Mouse (Mus musculus) MEL (cell line): ENCODE data around the gene Adcy7. TPM values are rescaled to one million over a fixed set of nuclear protein-coding genes. Genes with fewer than 3 reads are reported as not detected.

ENCODE experiments used
- DNase-seq: peaks from one replicate; pipeline ENCODE4 v3.0.0; 2011; ENCODE audit warnings: low read depth, low spot score
- H3K27ac ChIP-seq: 2 replicates; pipeline ENCODE4 v1.5.1; 2012; ENCODE audit warnings: low read depth, mild to moderate bottlenecking, control low read depth, low read length, moderate library complexity; ENCODE audit not compliant: control insufficient read depth
- H3K27me3 ChIP-seq, 2 experiments: fragments of 150-350 bp in 1 of 2; sonication (generic) in 1 of 2; 2 replicates each; pipeline ENCODE4 v1.6.1; 2012; ENCODE audit warnings: low read length in 2 of 2, mild to moderate bottlenecking in 2 of 2, improper control_type of control experiment in 1 of 2, moderate library complexity in 1 of 2; ENCODE audit not compliant: insufficient read depth in 2 of 2, control insufficient read depth in 1 of 2
- H3K36me3 ChIP-seq, 2 experiments: 2 replicates each; pipeline ENCODE4 v1.6.1; 2012 to 2014; ENCODE audit warnings: low read length in 2 of 2, improper control_type of control experiment in 1 of 2, inconsistent platforms in 1 of 2, mild to moderate bottlenecking in 1 of 2; ENCODE audit not compliant: insufficient read depth in 2 of 2, control insufficient read depth in 1 of 2
- H3K4me1 ChIP-seq, 2 experiments: fragments of 150-350 bp in 1 of 2; sonication (generic) in 1 of 2; 2 replicates each; pipeline ENCODE4 v1.6.1; 2012; ENCODE audit warnings: low read length in 2 of 2, improper control_type of control experiment in 1 of 2, mild to moderate bottlenecking in 1 of 2; ENCODE audit not compliant: insufficient read depth in 2 of 2, control insufficient read depth in 1 of 2
- H3K4me3 ChIP-seq, 2 experiments: fragments of 150-350 bp in 1 of 2; sonication (generic) in 1 of 2; 2 replicates each; pipeline ENCODE4 v1.5.1; 2012; ENCODE audit warnings: low read depth in 2 of 2, low read length in 2 of 2, mild to moderate bottlenecking in 2 of 2, moderate library complexity in 2 of 2, control low read depth in 1 of 2, improper control_type of control experiment in 1 of 2; ENCODE audit not compliant: control insufficient read depth in 1 of 2, insufficient read depth in 1 of 2
- H3K79me2 ChIP-seq: 2 replicates; pipeline ENCODE4 v1.6.1; 2012; ENCODE audit warnings: mild to moderate bottlenecking, low read length, moderate library complexity; ENCODE audit not compliant: control insufficient read depth, poor library complexity, insufficient read depth
- H3K9ac ChIP-seq: 2 replicates; pipeline ENCODE4 v1.6.1; 2012; ENCODE audit warnings: low read depth, mild to moderate bottlenecking, control low read depth, low read length, moderate library complexity; ENCODE audit not compliant: control insufficient read depth, poor library complexity, severe bottlenecking
- H3K9me3 ChIP-seq: fragments of 150-350 bp; sonication (generic); replicated peaks from 2 replicates; pipeline ENCODE4 v1.6.1; 2012; ENCODE audit warnings: mild to moderate bottlenecking, low read length, improper control_type of control experiment, moderate library complexity; ENCODE audit not compliant: insufficient read depth
- BHLHE40 ChIP-seq: IDR thresholded peaks from 2 replicates; pipeline ENCODE4 v1.6.1; 2012; ENCODE audit warnings: low read depth, mild to moderate bottlenecking, inconsistent platforms, low read length, improper control_type of control experiment, borderline replicate concordance
- CTCF ChIP-seq, 3 experiments: IDR thresholded peaks in 2 of 3; conservative IDR thresholded peaks in 1 of 3; 2 replicates each; pipeline ENCODE4 v1.5.1; 2011 to 2012; ENCODE audit warnings: low read length in 3 of 3, low read depth in 2 of 3, mild to moderate bottlenecking in 2 of 3, improper control_type of control experiment in 1 of 3, inconsistent platforms in 1 of 3, mixed read lengths in 1 of 3, moderate library complexity in 1 of 3; ENCODE audit not compliant: control insufficient read depth in 1 of 3, insufficient read depth in 1 of 3, poor library complexity in 1 of 3, severe bottlenecking in 1 of 3
- E2F4 ChIP-seq: IDR thresholded peaks from 2 replicates; pipeline ENCODE4 v1.6.1; 2011; ENCODE audit warnings: low read depth, low read length, improper control_type of control experiment, borderline replicate concordance
- GABPA ChIP-seq: IDR thresholded peaks from 2 replicates; pipeline ENCODE4 v1.6.1; 2012; ENCODE audit warnings: low read depth, mild to moderate bottlenecking, inconsistent platforms, low read length, improper control_type of control experiment, moderate library complexity
- HCFC1 ChIP-seq: IDR thresholded peaks from 2 replicates; pipeline ENCODE4 v1.6.1; 2012; ENCODE audit warnings: low read depth, mild to moderate bottlenecking, inconsistent platforms, low read length, improper control_type of control experiment, moderate library complexity
- MEF2A ChIP-seq: IDR thresholded peaks from 2 replicates; pipeline ENCODE4 v1.6.1; 2014; ENCODE audit warnings: low read depth, mild to moderate bottlenecking, inconsistent platforms, low read length, improper control_type of control experiment; ENCODE audit not compliant: poor library complexity, insufficient replicate concordance, severe bottlenecking; ENCODE audit errors: extremely low read depth
- MYC ChIP-seq: IDR thresholded peaks from 2 replicates; pipeline ENCODE4 v1.6.1; 2011; ENCODE audit warnings: low read depth, mild to moderate bottlenecking, low read length, improper control_type of control experiment, moderate library complexity
- NRF1 ChIP-seq: IDR thresholded peaks from 2 replicates; pipeline ENCODE4 v1.6.1; 2014; ENCODE audit warnings: low read depth, mild to moderate bottlenecking, inconsistent platforms, low read length, improper control_type of control experiment, moderate library complexity; ENCODE audit not compliant: poor library complexity, insufficient read depth, severe bottlenecking
- POLR2AphosphoS2 ChIP-seq: IDR thresholded peaks from 2 replicates; pipeline ENCODE4 v1.6.1; 2011; ENCODE audit warnings: low read length, improper control_type of control experiment
- RAD21 ChIP-seq: IDR thresholded peaks from 2 replicates; pipeline ENCODE4 v1.6.1; 2011; ENCODE audit warnings: mild to moderate bottlenecking, low read depth, low read length, improper control_type of control experiment
- SMC3 ChIP-seq: IDR thresholded peaks from 2 replicates; pipeline ENCODE4 v1.6.1; 2011; ENCODE audit warnings: low read depth, low read length, improper control_type of control experiment
- TAL1 ChIP-seq: IDR thresholded peaks from 2 replicates; pipeline ENCODE4 v1.6.1; 2012; ENCODE audit warnings: mild to moderate bottlenecking, inconsistent platforms, low read length, moderate library complexity, mixed read lengths
- USF1 ChIP-seq: IDR thresholded peaks from 2 replicates; pipeline ENCODE4 v1.6.1; 2014; ENCODE audit warnings: low read depth, mild to moderate bottlenecking, inconsistent platforms, low read length, improper control_type of control experiment, moderate library complexity
- ZC3H11A ChIP-seq: IDR thresholded peaks from 2 replicates; pipeline ENCODE4 v1.6.1; 2012; ENCODE audit warnings: low read depth, mild to moderate bottlenecking, inconsistent platforms, low read length, improper control_type of control experiment
- ZNF384 ChIP-seq: IDR thresholded peaks from 2 replicates; pipeline ENCODE4 v1.6.1; 2012; ENCODE audit warnings: low read depth, mild to moderate bottlenecking, inconsistent platforms, low read length, improper control_type of control experiment
- polyA plus RNA-seq, 2 experiments: library from polyadenylated mRNA; stranded (reverse) in 1 of 2; unstranded in 1 of 2; fragments of >175 nt in 1 of 2; fragments of >200 nt in 1 of 2; gene quantifications; 2 replicates each; pipeline versions ENCODE4 v1.2.1 to v1.2.4; 2012; ENCODE audit warnings: low replicate concordance in 2 of 2, low read depth in 1 of 2; ENCODE audit not compliant: insufficient read length in 2 of 2, insufficient read depth in 1 of 2, missing spikeins in 1 of 2
- total RNA-seq: library from RNA; depleted of rRNA; stranded (reverse); fragments of 300-350 nt; gene quantifications from 2 replicates; pipeline ENCODE4 v1.2.3, GENCODE M21; 2012

The Adcy7 gene
- total and polyA plus RNA-seq, 3 experiments, result 62.9 to 83.7 TPM; not detected in 1

DNA sequence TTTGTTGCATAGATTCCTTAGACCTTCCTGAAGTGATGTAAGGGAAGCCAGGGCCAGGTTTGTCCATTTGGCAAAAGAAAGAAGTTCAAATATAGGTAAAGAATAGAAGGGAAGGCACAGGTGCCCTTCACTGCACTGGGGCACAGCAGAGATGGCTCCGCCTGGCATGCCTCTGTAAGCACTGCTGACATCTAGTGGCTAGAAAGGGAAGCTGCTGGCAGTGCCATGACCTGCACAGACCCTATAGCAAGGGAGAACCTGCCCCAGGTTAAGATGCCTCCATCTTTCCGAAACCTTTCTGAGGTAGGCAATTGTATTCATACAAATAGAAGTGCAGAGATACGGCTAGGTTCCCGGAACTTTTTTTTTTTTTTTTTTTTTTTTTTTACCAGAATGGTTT, 27.9 kb upstream of the Adcy7 start:
- DNase-seq, result peak; percentile 67
- no peak for TF ChIP-seq MYC
- peak; percentile 63 for TF ChIP-seq SMC3
- TF ChIP-seq ZC3H11A, result peak; percentile 28; the same call in 1 of the 2 replicates
- TF ChIP-seq ZNF384, result peak; percentile 55; the same call in 1 of the 2 replicates
- TF ChIP-seq RAD21, result peak; percentile 65
- TF ChIP-seq BHLHE40, result 0 out of 2 replicates have a peak, but pooled peaks have one; percentile 21
- TF ChIP-seq GABPA, result no peak
- TF ChIP-seq CTCF (IDR thresholded peaks at IDR 0.05 in 2 of 3, conservative IDR thresholded peaks at IDR 0.05 in 1 of 3; ENCODE audit: control insufficient read depth in 1 of 3, insufficient read depth in 1 of 3, low read depth in 2 of 3, low read length in 3 of 3, poor library complexity in 1 of 3, severe bottlenecking in 1 of 3), result peak; percentile 83 to 94 (median 88)
- Histone ChIP-seq H3K36me3 (peaks cover 9 to 10% of the 10 kb centered on the region in 2 experiments), H3K27me3 (no peaks in the 10 kb centered on the region), H3K9me3 (no peaks in the 10 kb centered on the region), H3K4me3 (no peak overlapping the region), H3K4me1 (peaks cover 0 to 7% of the 10 kb centered on the region in 2 experiments; a peak in 3 of 4 replicates), H3K9ac (no peak overlapping the region), H3K27ac (no peak overlapping the region), H3K79me2 (peaks cover 4% of the 10 kb centered on the region; the same call in 1 of the 2 replicates)

DNA sequence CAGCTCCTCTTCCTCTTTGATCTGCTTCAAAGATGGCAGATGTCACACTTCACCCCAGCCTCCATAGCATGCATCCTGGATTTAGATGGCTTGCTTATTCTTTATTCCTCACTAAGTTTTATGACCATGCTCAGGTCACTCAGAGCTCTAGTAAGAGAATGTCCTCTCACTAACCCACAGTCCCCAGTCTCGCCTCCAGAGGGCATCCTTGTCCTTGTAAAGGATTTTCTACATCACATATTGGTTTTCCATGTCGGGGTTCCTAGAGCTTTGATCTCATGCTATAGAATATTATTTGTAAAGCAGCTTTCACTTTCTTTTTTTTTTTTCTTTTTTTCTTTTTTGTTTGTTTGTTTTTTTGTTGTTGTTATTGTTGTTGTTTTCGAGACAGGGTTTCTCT, 19.4 kb upstream of the Adcy7 start:
- Histone ChIP-seq H3K9me3 (no peaks in the 10 kb centered on the region), H3K4me3 (no peak overlapping the region), H3K79me2 (no peaks in the 10 kb centered on the region), H3K9ac (no peak overlapping the region), H3K36me3 (peaks cover 2 to 21% of the 10 kb centered on the region in 2 experiments), H3K27ac (no peak overlapping the region), H3K4me1 (no peaks in the 10 kb centered on the region), H3K27me3 (no peaks in the 10 kb centered on the region)
- DNase-seq, result peak; percentile 62
- TF ChIP-seq ZC3H11A (peak; percentile 29; the same call in 1 of the 2 replicates), E2F4 (no peak), HCFC1 (no peak), POLR2AphosphoS2 (no peak), CTCF (IDR thresholded peaks at IDR 0.05 in 2 of 3, conservative IDR thresholded peaks at IDR 0.05 in 1 of 3; ENCODE audit: control insufficient read depth in 1 of 3, insufficient read depth in 1 of 3, low read depth in 2 of 3, low read length in 3 of 3, poor library complexity in 1 of 3, severe bottlenecking in 1 of 3) (peak; percentile 44 to 64 (median 51); a peak in 5 of 6 replicates), SMC3 (peak; percentile 48), RAD21 (peak; percentile 56), NRF1 (no peak)

DNA sequence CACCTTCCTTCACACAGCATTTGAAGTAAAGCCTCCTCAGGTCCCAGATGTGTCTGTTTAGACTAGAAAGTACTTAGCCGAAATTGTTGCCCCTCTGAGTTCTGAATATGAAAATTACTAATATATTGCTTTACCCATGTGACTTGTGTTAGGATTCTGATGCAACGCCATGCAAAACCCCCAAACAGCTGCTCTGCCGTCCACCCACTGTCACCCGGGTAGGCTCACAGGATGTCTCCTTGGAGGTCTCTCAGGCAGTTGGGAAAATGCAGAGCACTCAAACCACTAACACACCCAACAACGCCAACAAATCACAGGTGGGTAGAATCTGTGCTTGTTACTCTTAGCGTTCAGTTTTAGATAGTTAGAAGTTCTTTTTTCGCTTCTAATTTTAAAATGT, 17.2 kb upstream of the Adcy7 start:
- no peak overlapping the region for H3K4me3 ChIP-seq
- H3K27me3 ChIP-seq, result no peaks in the 10 kb centered on the region
- no peak overlapping the region for H3K27ac ChIP-seq
- DNase-seq, result no peak
- no peaks in the 10 kb centered on the region for H3K79me2 ChIP-seq
- no peaks in the 10 kb centered on the region for H3K4me1 ChIP-seq
- H3K9ac ChIP-seq, result no peak overlapping the region
- H3K9me3 ChIP-seq, result no peaks in the 10 kb centered on the region
- no peak for TF ChIP-seq MEF2A
- peak; percentile 36; the same call in 1 of the 2 replicates for TF ChIP-seq USF1
- no peak for TF ChIP-seq TAL1
- TF ChIP-seq RAD21, result no peak
- peaks cover 2 to 18% of the 10 kb centered on the region in 2 experiments; a peak in 3 of 4 replicates for H3K36me3 ChIP-seq
